In genomic region chr7:110782135-110782534, GRCm38 (mm10) we compare ENCODE assay signal across 10 mouse cellular contexts. TPM values are rescaled to one million over a fixed set of nuclear protein-coding genes. Genes with fewer than 3 reads are reported as not detected.
DNase-seq lines count a peak whose midpoint lies in the region; ATAC-seq and TF ChIP-seq lines count a peak whose summit lies in the region.
"Had no signal": no experiment of that assay in that cellular context is flagged by ENCODE, and none has a peak within 500 bp of the region (broad histone marks: within the 10 kb centered on the region; RNA-seq: fewer than 3 reads in every experiment).

No protein-coding gene starts in this region.

- no peak overlapping the region for H3K27ac ChIP-seq in cerebellum, adult 2 months (ENCODE audit: insufficient read depth, low read length)
- H3K27ac ChIP-seq in heart, embryonic 14.5 days (replicated peaks in 1 of 2; ENCODE audit: control insufficient read depth in 1 of 2, insufficient read depth in 1 of 2, low read depth in 2 of 2, low read length in 2 of 2), result no peak overlapping the region
- H3K27ac ChIP-seq in midbrain, embryonic 11.5 days (ENCODE audit: low read depth, low read length), result no peak overlapping the region
- H3K27ac ChIP-seq: heart, embryonic 15.5 days had no signal

- H3K9ac ChIP-seq in heart, embryonic 14.5 days (ENCODE audit: low read length), result no peak overlapping the region
- no peak overlapping the region for H3K9ac ChIP-seq in midbrain, embryonic 11.5 days (ENCODE audit: low read length)
- H3K9ac ChIP-seq: heart, embryonic 15.5 days had no signal

- TF ChIP-seq POLR2A in cerebellum, adult 2 months (IDR thresholded peaks at IDR 0.05; ENCODE audit: borderline replicate concordance, insufficient read depth, low read length), result no peak

- DNase-seq in cerebellum, postnatal 10 days, result peak; percentile 68 to 75
- DNase-seq in cerebellum, adult 2 months, result no peak
- DNase-seq in MEL-GATA-1-ER (ENCODE audit: extremely low read depth, low read depth), result peak; percentile 65
- peak; percentile 48 for DNase-seq in lung, postnatal 10 days
- no peak for DNase-seq in thymus, postnatal 4 days
- DNase-seq in layer of hippocampus, adult 9-11 months, result no peak
- no peak for DNase-seq in midbrain, embryonic 11.5 days (ENCODE audit: low spot score, missing footprints)

- peaks cover 17% of the 10 kb centered on the region for H3K4me1 ChIP-seq in cerebellum, adult 2 months (ENCODE audit: control insufficient read depth, insufficient read depth, low read length)
- H3K4me1 ChIP-seq in heart, embryonic 14.5 days (ENCODE audit: control insufficient read depth in 2 of 2, insufficient read depth in 2 of 2, low read length in 2 of 2), result peaks cover 18 to 22% of the 10 kb centered on the region in 2 experiments
- H3K4me1 ChIP-seq in midbrain, embryonic 11.5 days (ENCODE audit: control insufficient read depth, insufficient read depth, low read length), result no peaks in the 10 kb centered on the region

- TF ChIP-seq CTCF in cerebellum, adult 2 months (IDR thresholded peaks at IDR 0.05; ENCODE audit: borderline replicate concordance, insufficient read depth, low read depth, low read length), result no peak

- H3K4me3 ChIP-seq in cerebellum, adult 2 months (replicated peaks; ENCODE audit: insufficient read depth, low read depth, low read length), result no peak overlapping the region
- H3K4me3 ChIP-seq in heart, embryonic 14.5 days (ENCODE audit: control insufficient read depth in 1 of 2, insufficient read depth in 1 of 2, low read depth in 1 of 2, low read length in 2 of 2), result no peak overlapping the region
- no peak overlapping the region for H3K4me3 ChIP-seq in midbrain, embryonic 11.5 days (ENCODE audit: low read depth, low read length)
- H3K4me3 ChIP-seq: heart, embryonic 15.5 days had no signal

- H3K36me3 ChIP-seq in heart, embryonic 14.5 days (ENCODE audit: control insufficient read depth, insufficient read depth, low read length), result 0 out of 2 replicates have a peak, but pooled peaks cover 3% of the 10 kb centered on the region
- no peaks in the 10 kb centered on the region for H3K36me3 ChIP-seq in midbrain, embryonic 11.5 days (ENCODE audit: control insufficient read depth, insufficient read depth, low read length)
- H3K36me3 ChIP-seq: heart, embryonic 15.5 days had no signal

- ATAC-seq in heart, embryonic 14.5 days (ENCODE audit: insufficient number of reproducible peaks, insufficient read depth, low FRiP score, low read depth), result 0 out of 2 replicates have a peak, but pooled peaks have one; percentile 27
- no peak for ATAC-seq in midbrain, embryonic 11.5 days (ENCODE audit: low FRiP score)
- ATAC-seq: activated CD4-positive, CD25-positive, alpha-beta regulatory T cell, adult 4 months had no signal

- WGBS in cerebellum, adult 2 months, result 65% methylated on average over 7 of the region's 7 CpGs
- WGBS in heart, embryonic 14.5 days, result 19% methylated on average over 7 of the region's 7 CpGs
- WGBS in midbrain, embryonic 11.5 days, result 82% methylated on average over 7 of the region's 7 CpGs

- no peaks in the 10 kb centered on the region for H3K9me3 ChIP-seq in heart, embryonic 14.5 days (ENCODE audit: control insufficient read depth, low read length)
- no peaks in the 10 kb centered on the region for H3K9me3 ChIP-seq in midbrain, embryonic 11.5 days (ENCODE audit: control insufficient read depth, low read length)
- H3K9me3 ChIP-seq: heart, embryonic 15.5 days had no signal

- no peaks in the 10 kb centered on the region for H3K27me3 ChIP-seq in cerebellum, adult 2 months (ENCODE audit: control insufficient read depth, insufficient read depth, low read length)
- H3K27me3 ChIP-seq in heart, embryonic 14.5 days (ENCODE audit: control insufficient read depth, insufficient read depth, low read length), result no peaks in the 10 kb centered on the region
- no peaks in the 10 kb centered on the region for H3K27me3 ChIP-seq in midbrain, embryonic 11.5 days (ENCODE audit: control insufficient read depth, insufficient read depth, low read length)
- H3K27me3 ChIP-seq: heart, embryonic 15.5 days had no signal

- no peak overlapping the region for H3K4me2 ChIP-seq in heart, embryonic 14.5 days (ENCODE audit: low read length)
- H3K4me2 ChIP-seq in midbrain, embryonic 11.5 days, result no peak overlapping the region
- H3K4me2 ChIP-seq: heart, embryonic 15.5 days had no signal

RNA-seq across cellular contexts. Expression of gene Ampd3, which starts 14.1 kb away (rescaled TPM):
- 19.0 and 21.1 TPM in 2 replicates for polyA plus RNA-seq in cerebellum, adult 2 months (2012; rRNA removed)
- 5.8 and 7.9 TPM in 2 replicates for polyA plus RNA-seq in heart, embryonic 14.5 days (2014; fragmentation: Nextera tagmentation; extraction: Ambion mirVana)
- 1.4 and 2.6 TPM in 2 replicates for polyA plus RNA-seq in midbrain, embryonic 11.5 days (2014; fragmentation: Nextera tagmentation; extraction: Ambion mirVana)

Comparison
In these comparisons a context has a peak if more than half of its experiments do, and no peak if none do; other contexts are left out.
1. DNase-seq: peak in cerebellum, postnatal 10 days (2 of 2), MEL-GATA-1-ER (single experiment) and lung, postnatal 10 days (single experiment); none in cerebellum, adult 2 months (0 of 2), thymus, postnatal 4 days (single experiment), layer of hippocampus, adult 9-11 months (single experiment) and midbrain, embryonic 11.5 days (single experiment).